Mouse (Mus musculus): ENCODE data around the gene Efcab6.
"Not testable (repeated sequence)": the region's sequence is repeated elsewhere in the genome, so short reads cannot be mapped to it uniquely, and the experiment has no call there.

The Efcab6 gene

DNA sequence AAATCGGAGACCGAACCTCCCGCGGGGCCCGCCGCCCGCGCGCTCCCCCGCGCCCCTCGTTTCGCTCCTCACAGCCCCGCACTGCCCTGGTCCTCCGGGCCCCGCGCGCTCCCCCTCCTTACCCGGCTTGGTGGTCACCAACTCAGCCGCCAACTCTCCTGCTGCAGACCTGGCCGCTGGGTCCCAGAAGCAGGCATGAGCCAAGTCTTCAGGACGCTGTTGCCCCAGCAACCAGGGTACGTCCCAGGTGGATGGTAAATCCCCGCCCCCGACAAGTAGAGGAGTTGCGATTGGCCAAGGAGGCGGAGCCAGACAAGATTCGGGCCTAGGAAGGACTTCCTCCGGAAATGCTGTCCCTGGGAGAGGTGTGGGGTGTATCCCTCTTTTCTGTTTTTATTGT lies at the start of gene Efcab6:
Efcab6 (minus strand) TSS at position 240 of the 400 bp plus-strand sequence.
- no peak for DNase-seq (ENCODE audit: low spot score)

DNA sequence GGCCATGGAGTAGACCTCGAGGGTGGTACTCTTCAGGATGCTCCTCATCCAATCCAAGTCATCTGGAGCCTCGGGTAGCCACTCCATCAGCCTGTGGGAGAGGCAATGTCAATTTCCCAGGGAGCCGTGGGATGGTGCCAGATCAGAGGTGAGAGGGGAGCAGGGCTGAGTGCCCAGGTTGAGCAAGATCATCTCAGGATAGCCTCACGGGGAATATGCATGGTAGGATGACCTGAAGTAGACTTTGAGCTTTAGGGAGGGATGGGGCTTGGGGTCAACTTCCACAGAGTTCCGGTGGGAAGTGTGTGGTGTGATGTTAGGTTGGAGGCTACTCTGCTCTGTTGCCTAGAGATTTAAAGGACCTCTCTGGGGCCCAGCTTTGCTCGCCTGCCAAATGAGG lies 48.7 kb upstream of the Efcab6 start:
- no peak for DNase-seq (ENCODE audit: low spot score)

DNA sequence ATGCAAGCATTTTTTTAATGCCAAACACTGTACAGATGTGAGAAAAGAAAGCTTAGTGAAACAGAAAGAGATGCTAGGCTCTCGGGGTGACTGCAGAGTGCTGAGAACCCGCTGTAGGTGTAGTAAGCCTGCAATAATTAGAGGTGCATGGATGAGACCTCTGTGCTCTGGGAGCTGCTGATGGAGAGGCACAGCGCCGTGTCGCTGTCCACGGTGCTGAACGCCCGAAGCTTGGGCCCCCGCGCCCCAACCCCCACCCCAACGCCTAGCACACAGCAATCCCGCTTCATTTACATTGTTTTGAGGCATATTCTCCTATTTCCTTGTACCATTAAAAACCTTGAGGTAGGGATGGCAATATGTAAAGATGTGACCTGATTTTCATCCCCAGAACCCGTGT lies 43.7 kb upstream of the Efcab6 start:
- peak; percentile 40 for DNase-seq (ENCODE audit: low spot score)

DNA sequence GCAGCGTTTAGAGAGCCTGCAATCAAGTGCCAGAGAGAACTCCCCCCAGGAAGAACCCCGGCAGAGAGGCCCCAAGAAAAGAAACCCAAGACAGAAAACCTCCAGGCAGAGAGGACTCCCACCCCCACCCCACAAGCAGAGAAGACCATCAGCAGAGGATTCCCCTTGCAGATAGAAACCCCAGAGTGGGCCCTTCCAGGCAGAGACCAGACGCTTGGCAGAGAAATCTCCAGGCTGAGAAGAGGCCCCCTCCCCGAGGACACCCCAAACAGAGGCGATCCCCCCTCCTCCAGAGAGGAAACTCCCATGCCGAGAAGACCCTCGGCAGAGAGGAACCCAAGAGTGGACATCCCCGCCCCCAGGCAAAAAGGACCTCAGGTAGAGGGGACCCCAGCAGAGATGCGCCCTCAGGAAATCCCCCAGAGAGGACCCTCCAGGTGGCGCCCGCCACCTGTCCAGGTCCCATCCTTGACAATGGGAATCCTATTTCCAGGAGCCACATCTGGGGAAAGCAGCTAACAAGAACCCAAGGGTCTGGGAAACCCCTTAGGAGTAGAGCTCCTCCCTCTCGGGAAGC lies 40.8 kb upstream of the Efcab6 start:
- DNase-seq (ENCODE audit: low spot score) = no peak

DNA sequence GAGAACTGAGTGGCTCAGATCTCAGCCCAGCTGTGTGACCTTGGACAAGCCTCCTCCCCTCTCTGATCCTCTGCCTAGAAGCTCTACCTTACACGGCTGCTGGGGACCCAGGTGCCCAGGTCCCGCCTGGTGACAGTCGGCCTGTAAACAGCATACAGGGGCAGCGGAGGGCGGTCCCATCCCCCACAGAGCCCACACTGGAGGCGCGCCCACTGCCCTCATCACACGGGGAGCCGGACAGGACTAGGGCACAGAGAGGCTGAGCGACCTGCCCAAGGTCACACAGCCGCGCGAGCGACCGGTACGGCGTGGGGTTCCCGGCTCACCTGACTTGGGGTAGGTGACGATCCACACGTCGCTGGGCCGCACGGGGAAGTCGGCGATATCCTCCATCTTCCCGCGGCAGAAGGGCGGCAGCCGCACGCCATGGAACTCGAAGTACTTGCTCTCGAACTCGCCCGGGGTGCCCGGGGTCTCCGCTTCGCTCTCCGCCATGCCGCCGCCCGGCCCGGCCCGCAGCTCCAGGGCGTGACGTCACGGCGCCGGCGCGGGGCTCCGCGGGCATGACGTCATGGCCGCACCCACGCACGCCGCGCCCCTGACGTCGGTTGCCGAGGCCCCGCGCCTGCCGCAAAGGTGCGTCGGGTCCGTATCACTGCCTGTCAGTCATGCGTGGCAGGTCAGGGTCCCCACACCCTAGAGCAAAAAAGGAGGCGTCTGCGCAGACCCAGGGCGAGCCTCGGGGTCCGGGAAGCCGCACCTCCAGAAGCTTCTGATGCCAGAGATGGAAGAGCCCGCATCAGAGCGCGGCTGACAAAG lies 40.1 kb upstream of the Efcab6 start, which contains the start of gene Sult4a1:
Sult4a1 (minus strand) TSS at position 650 of the 819 bp plus-strand sequence.
- no peak for DNase-seq (ENCODE audit: low spot score)

DNA sequence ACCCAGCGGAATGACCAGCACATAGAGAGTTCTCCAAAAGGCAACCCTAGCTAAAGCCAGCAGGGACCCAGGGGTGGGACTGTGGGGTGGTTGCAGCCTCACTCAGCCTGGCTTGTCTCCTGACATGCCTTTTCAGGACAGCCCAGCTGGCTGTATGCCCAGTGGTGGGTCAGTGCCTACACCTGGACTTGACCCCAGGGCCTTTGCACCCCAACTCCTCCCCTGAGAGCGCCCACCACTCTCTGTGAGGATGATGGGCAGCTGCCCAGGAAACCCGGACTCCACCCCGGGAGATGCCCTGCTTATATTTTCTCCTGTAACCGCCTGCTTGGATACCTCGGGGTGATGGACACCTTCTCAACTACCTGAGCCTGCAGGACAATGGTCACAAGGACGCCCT lies 39.4 kb upstream of the Efcab6 start:
- no peak for DNase-seq (ENCODE audit: low spot score)

DNA sequence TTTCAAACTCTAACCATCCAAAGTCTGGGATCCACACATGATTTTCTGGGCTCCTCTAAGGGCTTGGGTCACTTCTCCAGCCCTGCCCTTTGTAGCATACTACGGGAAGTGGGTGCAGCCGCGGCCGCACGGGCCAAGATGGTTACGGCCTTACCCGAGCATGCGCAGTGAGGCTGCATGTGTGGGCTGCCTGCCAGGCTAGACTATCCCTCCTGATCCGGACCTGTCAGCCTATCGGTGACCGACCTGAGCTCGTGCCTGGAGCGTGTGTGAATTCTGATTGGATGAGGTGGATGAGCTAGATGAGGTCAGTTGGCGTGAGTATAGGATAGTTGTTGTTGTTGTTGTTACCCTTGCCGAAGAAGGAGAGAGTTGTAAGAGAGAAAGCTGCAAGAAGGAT lies 32.4 kb upstream of the Efcab6 start:
- DNase-seq (ENCODE audit: low spot score) = not testable (repeated sequence)

DNA sequence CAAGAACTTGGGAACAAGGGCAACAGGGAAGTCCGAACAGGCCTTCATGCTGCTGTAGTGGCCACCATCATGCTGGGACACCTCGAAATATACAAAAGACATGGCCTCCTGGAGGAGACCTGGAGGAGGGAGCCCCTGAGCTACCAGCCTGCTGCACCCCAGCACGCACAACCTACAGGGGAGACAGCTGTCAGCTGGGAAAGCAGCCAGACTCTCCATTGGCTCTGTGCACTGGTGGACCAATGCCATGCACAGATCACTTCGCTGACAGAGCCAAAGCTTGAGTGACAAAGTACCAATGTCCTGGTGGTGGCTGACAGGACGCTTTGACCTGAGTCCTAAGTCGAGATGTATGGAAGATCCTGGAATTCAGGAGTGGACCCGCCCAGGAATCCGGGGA lies 30.9 kb upstream of the Efcab6 start:
- DNase-seq (ENCODE audit: low spot score) = no peak

DNA sequence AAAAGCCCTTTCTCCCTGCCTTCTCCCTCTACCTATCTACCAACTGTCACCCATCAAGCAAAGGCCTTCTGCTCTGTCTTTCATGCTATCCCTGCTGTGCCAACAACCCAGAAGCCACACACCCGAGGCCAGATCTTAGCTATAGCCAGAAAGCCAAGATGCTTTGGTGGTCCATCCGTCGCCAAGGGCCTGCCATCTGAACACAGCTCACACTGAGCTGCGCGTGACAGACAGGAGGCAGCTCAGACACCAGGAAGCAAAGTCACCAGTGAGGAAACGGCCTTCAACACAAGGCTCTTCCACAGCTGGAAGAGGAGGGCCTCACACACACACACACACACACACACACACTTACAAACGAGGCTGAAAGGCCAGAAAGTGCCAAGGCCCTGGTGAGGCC lies 29.7 kb upstream of the Efcab6 start:
- no peak for DNase-seq (ENCODE audit: low spot score)

DNA sequence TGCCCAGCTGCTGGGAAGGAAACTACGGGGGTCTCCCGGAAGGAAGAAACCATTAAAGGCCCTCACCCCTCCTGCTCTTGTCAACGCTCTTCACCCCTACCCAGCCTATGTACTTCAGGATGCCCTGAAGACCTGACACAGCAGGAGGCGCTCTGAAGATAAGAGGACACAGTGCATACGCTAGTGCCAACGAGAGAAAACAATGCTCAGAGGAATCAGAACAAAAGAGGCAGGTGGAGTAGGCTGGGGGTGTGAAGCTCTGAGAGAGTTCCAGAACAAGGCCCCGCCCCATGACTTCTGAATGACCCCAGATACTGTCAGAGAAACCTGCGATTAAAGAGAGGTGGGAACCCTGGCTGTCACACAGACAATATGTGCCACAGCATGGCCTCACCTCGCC lies 21.6 kb upstream of the Efcab6 start:
- DNase-seq (ENCODE audit: low spot score) = no peak

DNA sequence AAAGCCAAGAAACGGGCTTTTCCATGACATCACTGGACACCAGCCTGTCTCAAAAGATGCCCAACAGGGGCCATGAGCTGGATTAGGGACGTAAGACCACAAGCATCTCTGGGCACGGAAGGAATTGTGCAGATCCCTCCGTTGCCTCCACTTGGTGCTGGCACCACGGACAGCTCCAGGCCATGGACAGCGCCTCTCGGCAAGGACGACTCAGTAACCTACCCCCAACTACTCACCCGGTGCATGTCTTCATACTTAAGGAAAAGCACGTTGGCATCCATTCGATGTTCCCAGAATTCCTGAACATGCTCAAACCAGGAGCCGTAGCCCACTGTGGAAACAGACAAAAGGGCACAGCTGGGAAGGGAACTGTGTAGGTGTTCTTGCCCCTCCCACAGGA lies 21.2 kb upstream of the Efcab6 start:
- DNase-seq (ENCODE audit: low spot score) = peak; percentile 18

DNA sequence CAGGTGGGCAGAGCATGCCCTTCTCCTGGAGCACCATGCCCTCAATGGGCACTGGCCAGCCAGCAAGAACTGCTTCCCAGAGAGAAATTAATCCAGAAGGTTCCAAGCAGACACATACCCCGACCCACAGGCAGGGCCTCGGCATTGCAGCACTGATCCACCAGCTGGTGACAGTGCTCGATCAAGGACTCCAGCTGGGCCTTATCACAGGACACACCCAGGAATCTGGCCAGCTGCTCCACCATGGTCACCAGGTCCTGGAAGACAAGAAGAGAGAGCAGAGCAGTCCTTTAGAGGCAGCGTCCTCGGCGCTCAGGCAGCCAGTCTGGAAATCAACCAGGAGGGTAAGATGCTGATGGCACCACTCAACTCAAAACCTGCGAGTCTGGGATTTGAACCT lies 14.9 kb upstream of the Efcab6 start:
- no peak for DNase-seq (ENCODE audit: low spot score)

DNA sequence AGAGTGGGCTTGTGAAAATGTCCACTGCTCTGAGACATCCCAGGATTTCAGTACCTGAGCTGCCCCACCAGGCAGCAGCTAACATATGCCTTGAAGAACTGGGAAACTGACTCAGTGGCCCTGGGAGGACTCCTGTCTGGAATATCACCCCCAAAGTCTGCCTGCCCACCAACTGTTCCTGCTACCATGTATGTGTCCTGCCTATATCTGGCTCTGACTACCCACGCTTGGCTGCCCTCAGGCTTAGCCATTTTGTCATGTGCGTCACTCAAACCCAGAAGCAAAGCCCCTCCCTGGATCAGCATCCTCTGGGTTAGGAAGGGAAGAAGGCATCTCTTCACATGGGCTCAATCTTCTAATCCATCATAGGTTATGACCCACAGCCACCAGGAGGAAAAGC lies 14.3 kb upstream of the Efcab6 start:
- no peak for DNase-seq (ENCODE audit: low spot score)

DNA sequence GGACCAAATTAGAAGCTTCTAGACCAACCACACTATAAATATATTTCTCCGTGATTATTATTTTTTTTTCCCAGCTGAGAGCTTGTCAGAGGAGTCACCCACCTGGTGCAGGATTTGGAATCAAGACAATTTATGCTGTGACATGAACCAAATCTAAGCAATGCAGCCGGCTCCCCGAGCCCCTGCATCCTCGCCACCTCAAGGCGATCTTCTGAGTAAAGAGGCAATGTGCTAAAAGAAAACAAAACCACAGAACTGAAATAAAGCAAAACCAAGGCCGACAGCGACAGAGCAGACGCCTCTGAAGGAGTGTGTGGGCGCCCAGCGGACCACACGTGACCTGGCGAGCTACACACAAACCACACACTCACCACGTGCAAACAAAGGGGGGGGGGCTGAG lies 13.5 kb upstream of the Efcab6 start:
- DNase-seq (ENCODE audit: low spot score) = no peak

DNA sequence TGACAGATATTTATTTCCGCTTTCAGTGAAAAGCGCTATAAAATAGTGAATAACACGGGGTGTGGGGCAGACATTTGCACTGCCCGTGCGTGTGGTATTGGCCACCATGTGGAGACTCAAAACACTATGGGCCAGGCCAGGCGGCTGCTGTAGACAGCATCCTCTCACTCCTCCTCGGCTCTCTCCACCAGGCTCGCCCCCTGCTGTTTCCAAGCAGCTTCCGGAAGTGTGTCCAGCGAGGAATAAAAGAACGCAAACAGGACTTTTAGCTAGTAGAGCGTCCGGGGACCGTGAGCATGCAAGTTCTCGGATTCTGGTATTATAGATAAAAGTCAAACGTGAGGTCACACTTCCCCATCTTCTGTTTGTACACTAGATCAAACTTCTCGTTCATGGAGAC lies 12.0 kb upstream of the Efcab6 start:
- DNase-seq (ENCODE audit: low spot score) = no peak

DNA sequence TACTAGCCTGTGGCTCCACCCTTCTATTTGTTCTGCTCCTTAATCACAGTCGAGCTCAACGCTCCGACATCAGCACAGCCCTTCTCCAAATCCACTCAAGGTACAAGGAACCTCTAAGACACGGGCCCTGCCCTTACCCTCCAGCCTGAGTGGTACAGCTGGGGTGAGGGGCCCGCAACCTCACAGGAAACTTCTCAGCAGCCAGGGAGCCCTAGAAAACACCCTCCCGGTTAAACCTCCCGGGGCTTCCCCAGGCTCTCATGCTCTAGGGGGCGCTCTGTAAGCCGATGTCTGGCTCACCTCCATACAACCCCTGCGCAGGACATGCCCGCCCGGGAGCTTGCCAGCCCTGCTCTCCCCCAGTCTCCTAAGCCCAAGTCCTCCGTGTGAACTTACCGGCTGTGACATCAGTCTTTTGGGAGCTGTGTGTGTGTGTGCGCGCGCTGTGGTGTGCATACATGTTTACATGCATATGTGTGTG lies 9.6 kb upstream of the Efcab6 start:
- no peak for DNase-seq (ENCODE audit: low spot score)

DNA sequence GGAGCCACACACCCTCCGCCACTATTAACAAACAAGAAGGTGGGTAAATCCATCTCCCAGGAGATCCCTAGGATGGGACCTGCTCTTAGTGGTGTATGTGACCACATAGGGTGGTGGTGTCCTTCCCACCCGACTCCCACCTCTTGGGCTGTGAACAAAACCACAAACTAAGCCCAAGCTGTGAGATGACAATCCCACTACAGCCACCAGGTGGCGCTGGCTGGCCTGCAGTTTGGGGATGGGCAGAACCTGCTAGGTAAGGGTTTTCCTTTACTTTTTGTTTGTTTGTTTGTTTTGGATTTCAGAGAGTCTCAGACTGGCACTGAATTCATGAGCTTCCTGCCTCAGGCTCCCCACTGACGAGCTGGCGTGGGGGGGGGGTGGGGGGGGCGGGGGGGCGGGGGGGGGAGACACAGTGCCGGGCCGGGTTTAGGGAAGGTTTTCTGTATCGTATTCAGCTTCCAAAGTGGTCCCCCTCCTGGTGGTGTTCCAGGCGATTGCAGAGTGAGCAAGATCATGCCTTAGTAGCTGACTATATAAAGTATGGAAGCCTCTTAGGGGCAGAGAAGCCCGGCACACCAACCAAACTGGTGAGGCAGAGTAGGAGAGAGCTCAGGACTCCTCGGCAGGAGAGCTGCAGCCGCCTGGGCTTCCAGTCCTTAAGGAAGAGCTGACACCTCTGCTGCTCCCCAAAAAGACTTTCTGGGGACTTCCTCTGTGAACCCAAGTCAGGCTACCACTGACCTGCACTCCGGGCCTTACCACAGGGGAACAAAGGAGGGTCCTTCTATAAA lies 8.9 kb upstream of the Efcab6 start:
- peak; percentile 52 for DNase-seq (ENCODE audit: low spot score)

DNA sequence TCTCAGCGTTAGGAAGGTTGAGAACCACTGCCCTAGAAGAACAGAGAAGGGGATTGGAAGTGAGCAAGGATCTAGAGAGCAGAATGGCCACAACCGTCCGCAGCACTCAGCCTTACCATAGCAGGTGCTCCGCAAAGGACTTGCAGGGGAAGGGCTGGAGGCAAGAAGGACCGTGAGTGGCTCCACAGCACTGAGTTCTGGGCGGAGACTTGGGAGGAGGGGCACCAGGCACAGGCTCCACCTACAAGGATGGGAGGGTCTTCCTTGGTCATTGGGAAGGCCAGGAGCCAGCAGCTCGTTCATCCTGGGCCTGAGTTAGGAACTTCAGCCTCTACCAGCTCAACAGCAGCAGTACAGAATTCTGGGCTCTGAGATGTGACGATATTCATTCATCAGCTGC lies 7.9 kb upstream of the Efcab6 start:
- no peak for DNase-seq (ENCODE audit: low spot score)

DNA sequence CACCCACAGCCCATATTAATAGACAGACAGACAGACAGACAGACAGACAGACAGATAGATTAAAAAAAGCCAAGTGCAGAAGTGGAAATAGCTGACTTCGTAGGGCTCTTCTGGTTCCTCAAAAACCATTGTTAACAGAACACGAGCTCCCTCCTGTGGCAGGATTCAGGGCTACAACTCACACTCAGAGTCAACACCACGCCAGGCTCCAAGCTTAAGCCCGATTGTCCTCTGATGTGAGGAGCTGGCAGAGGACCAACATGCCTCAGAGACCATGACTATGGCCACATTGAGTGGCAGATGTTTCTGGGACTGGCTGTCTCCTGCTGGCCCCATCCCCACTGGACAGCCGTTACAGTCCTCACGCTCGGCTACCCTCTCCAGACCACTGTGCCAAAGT lies 7.0 kb upstream of the Efcab6 start:
- DNase-seq (ENCODE audit: low spot score) = no peak

DNA sequence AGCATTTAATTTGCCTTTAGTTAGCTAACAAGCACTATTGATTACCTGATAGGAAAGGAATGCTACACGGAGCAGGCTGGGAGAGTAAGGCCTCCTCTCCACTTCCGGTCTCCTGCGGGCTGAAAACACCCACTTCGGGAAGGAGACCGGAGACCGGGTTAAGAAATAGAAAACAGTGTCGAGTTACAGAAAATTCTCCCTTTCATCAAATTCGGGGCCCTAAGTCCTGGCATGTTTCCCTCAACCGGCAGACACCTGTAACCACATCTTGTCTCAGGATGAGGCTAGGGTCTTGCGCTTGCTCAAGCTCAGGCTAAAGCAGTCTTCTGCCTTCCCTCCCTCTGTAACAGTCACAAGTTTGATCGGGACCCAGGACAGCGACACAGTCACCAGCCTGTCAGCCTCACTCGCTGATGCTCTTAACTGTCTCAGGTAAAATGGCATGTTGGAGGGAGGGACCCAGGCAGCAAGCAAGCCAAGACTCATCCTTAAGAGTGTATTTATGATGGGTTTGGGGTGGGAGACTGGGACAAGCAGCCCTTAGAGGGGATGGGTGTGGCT lies 5.0 kb upstream of the Efcab6 start:
- no peak for DNase-seq (ENCODE audit: low spot score)

DNA sequence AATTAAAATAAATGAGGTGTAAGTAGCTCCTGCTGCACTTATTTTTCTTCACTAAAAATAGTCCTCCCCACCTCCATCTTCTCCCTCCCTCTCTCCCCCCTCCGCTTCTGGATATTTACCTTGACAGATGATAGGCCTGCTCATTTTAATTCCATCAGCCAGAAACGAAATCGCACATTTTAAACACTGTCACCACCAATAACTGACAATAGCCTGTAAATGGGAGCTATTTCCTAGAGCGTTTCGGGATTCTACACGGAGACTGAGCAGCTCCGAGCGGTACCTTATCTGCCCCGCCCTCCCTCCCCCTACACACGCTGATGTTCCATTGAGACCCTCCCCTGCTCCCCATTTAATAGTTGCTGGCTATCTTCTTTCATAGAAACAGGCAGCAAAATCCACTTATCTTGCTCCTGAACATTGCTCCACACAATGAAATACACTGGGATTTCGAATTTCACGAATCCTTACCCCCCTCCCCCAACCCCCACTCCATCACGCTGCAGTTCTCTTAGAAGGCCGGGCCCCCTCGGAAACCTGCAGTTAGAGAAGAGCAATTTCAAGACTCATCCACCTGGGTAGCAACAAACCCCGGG lies 4.4 kb upstream of the Efcab6 start:
- no peak for DNase-seq (ENCODE audit: low spot score)

DNA sequence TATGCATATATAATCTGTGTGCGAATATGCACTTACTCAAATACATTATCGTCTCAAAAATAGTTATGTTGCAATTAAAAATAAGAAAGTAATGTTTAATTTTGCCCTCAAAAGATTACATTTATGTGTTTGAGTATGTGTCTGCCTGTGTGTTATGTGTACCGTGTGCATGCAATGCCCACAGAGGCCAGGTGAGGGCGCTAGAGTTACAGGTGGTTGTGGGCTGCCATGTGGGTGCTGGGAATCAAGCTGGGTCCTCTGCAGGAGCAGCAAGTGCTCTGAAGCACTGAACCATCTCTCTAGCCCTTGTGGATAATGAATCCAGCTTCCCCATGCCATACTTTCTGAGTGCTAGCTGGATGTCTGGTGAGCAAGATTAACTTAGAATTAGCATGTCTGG lies 522 bp upstream of the Efcab6 start:
- no peak for DNase-seq (ENCODE audit: low spot score)
